Mouse (Mus musculus) heart, adult 9 months (tissue): Measurements from ENCODE around the gene Pitx2.

Source experiments
- DNase-seq, 2 experiments: peaks; one replicate each; pipeline ENCODE4 v3.0.0; 2022; ENCODE audit warnings: low spot score in 2 of 2

The Pitx2 gene

DNA sequence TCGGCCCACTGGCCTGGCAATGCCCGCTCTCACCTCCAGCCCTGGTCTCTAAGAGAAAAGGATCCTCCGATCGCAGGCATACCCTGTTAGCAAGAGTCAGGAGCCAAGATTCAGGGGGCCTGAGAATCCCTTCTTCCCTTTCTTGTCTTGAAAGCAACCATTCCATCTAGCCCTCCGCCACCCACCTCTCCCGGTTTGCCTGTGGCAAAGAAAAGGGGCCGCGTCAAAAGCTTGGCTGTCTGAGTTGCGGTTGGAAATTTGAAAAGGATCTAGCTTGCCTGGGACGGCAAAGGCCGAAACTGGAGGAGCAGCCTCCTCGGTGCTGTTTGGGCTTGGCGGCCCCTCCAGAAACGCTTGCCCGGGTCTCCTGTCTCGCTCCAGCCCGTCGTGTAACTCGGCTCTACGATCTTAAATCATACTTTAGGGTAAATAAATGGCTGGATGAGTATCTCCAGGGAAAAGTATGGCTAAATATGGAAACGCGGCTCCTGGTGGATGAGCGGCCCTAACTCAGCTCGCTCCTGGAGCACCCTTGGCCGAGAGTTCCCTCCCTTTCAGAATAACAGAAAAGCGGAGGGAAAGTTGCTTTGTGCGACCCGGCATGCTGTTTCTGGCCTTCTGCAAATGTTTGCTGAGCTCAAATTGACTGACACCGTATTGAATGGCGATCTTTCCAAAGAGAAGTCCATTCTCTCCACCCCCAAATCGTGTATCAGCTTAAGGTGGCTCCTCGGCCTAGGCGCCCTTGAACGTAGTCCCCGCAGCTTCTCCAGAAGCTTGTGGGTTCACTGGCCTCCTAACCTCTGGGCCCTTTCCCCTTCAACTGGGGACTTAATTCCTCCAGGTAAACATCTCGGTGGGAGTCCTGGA is 3.4 kb downstream of the Pitx2 start:
- DNase-seq: no peak

DNA sequence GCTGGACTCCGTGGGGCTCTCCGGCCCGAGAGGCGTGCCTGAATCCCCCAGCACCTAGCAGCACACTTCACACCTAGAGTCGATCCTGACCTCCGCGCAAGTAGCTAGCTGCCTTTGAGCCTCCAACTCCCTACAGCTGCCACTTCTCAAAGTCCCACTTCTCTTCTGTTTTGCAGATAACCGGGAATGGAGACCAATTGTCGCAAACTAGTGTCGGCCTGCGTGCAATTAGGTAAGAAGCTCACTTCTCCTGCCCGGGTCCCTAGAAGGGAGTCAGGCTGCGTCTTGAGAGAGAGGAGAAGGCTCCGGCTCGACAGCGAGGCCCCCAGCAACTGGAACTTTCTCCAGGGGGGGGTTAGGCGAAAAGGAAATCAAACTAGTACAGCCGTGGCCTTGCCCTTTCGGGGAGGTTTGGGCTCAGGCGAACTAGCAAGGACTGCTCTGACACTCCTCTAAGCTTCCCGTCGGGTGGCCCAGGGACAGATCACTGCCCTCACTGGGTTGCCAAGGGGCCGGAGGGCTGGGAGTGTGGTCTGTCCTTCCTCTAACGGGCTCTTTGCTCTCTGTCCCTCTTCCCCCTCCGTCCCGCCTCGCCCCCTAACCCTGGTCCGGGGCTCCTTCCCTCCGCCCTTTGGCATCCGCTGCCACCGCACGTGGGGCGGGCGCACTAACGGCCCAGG is 4.2 kb downstream of the Pitx2 start:
- no peak for DNase-seq

- peak in 1 of 2 experiments; percentile 36 for DNase-seq
Measured at GRCm38 (mm10) chr3:129204441-129205313, 5.0 kb downstream of the Pitx2 start.

DNA sequence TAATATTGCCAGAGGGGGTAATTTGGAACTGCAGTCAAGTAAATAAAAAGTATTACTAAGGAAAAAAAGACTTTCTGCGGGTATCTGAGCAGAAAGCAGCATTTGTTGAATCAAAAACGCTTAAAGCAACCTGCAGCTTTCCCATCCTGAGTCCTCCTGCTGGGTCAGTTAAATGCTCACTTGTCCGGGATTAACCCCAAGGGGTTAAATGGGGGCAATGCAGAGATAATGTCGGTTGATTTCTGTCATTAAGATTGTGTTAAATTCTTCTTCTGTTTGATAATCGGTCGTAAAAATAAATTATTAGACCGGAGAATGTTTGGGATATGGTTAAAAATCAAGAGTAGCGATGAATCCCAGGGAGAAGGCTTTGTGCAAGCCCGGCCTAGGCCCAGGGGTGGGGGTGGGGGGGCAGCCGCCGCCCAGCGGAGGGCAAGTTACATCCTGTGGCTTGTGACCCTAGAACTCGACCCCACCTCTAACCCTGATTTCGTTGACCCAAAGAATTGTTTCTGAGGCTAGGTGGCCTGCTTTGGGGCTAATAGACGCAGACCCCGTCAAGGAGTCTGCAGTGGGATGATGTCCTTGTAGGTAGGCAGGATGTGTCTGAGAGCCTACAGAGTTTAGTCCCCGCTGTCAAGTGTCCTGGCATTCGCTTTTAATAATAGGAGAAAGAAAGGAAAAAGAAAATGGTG is 6.0 kb downstream of the Pitx2 start:
- DNase-seq: no peak

GRCm38 (mm10) chr3:129206776-129207175 is 7.1 kb downstream of the Pitx2 start:
- no peak for DNase-seq

DNA sequence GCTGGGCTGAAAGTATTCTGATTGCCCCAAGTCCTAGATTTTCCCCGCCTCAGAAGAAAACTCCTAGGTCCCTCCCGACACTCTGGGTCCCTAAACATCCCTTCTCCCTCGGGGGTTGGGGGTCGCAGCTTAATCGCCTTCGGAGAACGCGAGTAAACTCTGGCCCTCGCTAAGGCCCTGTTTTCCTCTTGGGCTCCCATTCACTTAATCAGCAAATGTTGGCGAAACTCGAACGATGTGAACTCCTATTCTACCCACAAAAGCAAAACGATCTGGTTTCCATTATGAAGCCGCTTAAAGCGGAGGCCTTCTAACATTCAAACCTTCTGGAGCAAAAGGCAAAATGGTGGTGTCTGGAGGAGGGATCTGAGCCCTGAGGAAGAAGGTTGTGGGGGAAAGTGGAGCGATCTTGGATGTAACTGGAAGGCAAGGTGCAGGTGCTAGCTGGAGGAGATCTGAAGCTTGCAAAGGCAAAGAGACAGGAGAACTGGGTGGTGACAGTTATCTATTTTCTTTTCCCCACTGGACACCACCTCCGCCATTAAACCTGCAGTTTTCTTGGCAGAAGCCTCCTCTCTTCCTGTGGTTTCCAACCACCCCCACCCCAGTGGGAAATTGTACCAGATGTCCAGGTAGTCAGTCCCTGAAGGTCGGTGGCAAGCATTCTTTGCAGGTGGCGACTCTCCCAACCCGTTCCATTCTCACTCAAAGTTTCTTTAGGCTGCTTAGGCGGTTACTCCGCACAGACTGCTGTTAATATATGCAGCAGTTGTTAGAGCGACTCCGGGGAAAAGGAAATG is 7.8 kb downstream of the Pitx2 start:
- no peak for DNase-seq

DNA sequence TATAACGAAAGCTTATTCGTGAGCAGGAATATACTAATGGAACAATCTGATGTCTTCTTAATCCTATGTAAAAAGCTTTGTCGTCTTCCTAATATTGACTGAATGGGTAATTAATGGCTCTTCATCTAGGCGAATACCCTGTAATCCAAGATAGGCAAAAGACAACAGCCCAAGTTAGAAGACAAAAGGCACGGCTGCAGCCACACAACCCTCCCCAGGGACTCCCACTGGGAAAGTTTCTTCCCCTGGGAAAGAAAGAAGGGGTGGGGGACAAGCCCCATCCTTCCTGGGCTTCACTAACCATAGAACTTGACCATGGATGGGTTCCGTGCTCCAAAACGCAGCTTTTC is 8.3 kb downstream of the Pitx2 start:
- no peak for DNase-seq

DNA sequence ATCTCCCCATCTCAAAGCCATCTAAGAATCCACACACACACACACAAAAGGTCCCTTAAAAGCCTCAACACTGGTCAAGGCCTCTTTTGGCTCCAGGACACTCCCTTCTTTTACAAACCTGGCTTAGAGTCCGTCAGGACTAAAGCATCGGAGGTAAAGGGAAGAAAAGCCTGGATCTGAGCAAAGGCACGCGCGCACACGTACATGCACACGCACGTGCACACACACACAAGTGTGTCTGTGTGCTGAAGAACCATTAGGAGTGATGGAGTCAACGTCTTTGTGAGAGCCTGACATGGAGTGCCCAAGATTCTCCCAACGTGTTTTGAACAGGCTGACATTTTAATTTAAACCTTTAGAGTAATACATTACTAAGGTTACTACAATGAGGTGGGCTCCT is 8.7 kb downstream of the Pitx2 start:
- DNase-seq: no peak

GRCm38 (mm10) chr3:129209266-129209665 is 9.6 kb downstream of the Pitx2 start:
- DNase-seq: no peak

DNA sequence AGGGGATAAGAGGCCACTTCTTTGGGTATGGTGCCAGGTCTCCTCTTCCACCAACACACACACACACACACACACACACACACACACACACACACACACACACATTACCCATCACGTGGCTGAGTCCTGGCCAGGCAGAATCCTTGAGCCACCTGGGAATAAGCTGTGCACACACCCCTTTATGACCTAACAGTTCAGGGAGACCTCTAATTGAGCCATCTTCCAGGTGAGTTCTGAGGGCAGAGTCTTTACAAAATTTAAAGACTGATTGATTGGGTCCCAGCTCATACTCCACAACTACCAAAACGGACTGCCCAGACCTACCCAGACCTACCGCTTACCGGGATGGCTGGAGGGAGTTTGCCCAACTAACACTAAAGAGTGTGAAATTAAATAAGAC is 10.1 kb downstream of the Pitx2 start:
- DNase-seq: no peak

- no peak for DNase-seq
Measured at GRCm38 (mm10) chr3:129212038-129212645, 12.5 kb downstream of the Pitx2 start.

- no peak for DNase-seq
Measured at GRCm38 (mm10) chr3:129212807-129213206, 13.1 kb downstream of the Pitx2 start.

DNA sequence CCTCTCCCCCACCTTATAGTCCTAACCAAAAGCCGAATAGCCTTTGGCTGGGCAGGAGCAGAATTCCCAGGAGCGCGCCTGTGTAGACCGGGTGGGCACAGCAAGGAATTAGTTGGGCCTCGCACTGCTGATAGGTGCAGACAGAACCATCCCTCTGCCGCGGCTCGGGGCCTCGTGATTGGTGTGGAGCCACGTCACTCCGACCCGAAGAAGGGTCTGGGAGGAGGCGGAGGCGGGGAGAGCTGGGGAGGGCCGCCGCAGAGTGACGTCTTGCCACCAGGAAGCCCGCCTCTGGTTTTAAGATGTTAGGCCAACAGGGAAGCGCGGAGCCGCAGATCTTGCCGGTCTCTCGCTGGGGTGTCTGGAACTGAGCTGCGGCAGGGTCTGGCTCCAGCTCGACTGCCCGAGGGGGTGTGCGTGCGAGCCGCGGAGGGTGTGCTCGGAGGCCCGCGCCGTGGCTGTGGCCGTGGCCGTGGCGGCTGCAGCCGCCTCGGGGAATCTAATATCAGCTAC is 14.0 kb downstream of the Pitx2 start:
- peak; percentile 53 to 61 for DNase-seq

DNA sequence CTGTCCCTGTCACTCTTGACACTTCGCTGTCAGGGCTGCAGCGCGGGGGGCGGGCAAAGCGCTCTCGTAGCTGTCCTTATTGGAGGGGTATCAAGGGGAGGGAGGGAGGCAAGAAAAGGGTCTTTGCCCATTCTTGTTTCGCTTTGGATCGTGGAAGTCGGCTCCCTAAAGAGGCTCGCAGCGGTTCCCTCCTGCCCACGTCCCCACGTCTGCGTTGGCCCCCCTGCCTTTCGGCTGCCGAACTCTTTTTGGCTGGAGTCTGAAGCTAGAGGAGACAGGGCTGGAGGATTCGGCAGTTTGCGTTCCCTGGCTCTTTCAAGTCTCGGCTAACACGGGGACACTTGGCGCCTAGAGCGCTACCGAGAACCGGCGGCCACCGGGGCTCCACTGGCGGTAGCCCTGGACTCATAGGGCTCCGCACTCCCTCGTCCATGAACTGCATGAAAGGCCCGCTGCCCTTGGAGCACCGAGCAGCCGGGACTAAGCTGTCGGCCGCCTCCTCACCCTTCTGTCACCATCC is 14.5 kb downstream of the Pitx2 start:
- DNase-seq: no peak

DNA sequence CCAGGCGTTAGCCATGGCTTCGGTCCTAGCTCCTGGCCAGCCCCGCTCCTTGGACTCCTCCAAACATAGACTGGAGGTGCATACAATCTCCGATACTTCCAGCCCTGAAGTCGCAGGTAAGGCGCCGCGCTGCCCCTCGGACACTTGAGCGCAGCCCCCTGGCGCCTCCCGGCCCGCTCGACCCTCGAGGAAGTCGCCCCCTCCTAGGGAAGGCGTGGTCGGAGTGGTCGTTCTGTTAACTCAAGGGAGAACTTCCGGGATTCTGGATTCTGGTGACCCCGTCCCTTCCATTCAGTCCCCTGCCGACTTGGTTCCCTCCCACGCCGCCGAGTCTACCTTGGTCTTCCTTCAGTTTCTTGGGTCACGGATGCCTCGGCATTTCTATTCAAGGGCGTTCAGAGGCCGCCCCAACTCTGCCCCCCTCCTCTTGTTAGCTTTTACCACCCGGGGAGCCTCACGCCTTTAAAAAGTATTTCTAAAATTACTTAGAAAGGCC is 15.0 kb downstream of the Pitx2 start:
- DNase-seq: no peak

DNA sequence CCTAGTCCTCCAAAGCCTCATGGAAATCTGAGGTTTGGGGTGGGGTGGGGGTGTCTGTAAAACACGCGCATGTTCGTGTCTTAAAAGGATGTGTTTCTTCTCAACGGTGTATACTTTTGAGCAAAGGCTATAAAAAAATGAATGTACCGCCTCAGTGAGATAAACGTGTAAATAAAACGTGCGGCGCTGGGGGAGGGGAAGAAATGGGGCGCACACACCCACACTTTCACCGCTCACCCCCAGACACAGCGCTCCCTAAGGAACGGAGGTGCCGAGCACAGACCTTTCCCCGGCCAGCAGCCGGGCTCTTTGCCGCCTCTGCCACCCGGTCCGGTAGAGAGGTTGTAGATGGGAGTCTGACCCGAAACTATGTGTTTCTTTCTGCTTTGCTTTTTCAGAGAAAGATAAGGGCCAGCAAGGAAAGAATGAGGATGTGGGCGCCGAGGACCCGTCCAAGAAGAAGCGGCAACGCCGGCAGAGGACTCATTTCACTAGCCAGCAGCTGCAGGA is 15.6 kb downstream of the Pitx2 start:
- DNase-seq: no peak

- no peak for DNase-seq
Measured at GRCm38 (mm10) chr3:129215751-129216331, 16.2 kb downstream of the Pitx2 start.

GRCm38 (mm10) chr3:129216491-129216890 is 16.8 kb downstream of the Pitx2 start:
- no peak for DNase-seq

- no peak for DNase-seq
Measured at GRCm38 (mm10) chr3:129216911-129217561, 17.4 kb downstream of the Pitx2 start.
